Mouse (Mus musculus): ENCODE results near the gene Rasl12.

DNA sequence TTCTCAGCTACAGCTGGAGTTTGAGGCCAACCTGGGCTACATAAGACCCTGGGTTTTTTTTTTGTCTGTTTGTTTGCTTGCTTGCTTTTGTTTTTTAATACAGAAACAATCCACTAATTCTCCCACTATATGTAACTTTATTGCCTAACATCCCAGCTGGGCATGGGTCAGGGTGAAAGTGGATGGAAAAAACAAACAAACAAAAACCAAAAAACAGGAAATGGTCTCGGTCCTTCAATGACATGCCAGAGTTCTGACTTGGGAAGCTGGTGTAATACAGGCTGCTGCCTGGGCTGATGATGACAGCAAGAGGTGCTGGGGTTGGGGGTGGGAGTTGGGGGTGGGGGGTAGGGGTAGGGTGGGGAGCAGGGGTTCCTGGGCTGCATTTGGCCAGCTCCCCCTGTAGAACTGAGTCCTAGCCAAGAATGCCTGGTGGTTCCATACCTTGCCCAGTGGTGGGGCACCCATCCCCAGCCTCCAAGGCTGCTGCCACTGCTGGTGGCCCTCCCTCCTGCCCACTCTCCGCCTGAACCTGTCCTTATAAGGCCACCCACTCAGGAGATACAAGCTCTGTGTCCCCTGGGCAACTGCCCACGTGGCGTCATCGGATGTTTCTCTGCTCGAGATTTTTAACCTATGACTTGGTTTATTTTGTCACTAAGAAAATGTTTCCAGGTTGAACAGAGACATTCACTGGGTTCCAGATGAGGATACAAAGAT lies 16.1 kb upstream of the Rasl12 start:
- TF ChIP-seq POLR2A (IDR thresholded peaks at IDR 0.05; ENCODE audit: control insufficient read depth, extremely low read depth, insufficient read depth, low read length, poor library complexity) (no peak), CTCF (IDR thresholded peaks at IDR 0.05; ENCODE audit: borderline replicate concordance, control insufficient read depth, extremely low read depth, insufficient read depth, low read length, poor library complexity) (no peak)
